Comparison of ENCODE assay signal across 30 mouse cellular contexts in the genomic region with DNA sequence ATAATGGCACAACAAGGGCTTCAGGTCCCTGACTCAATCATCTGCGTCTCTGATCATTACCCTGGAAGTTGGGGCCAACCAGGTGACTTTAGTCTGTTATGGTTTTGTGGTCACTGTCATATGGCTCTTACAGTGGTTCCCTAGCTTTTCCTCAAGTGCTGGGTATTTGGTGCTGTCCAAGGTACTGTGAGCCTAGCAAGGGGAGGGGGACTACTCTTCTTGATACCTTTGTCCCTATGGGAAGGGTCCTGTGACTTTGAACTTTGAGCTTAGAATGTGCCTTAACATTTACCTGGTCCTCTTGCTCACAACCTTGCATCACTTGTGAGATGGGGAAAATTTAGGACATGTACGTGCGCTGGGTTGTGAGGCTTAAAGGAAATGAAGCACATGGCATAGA. TPM values are rescaled to one million over a fixed set of nuclear protein-coding genes. Genes with fewer than 3 reads are reported as not detected.
DNase-seq lines count a peak whose midpoint lies in the region; ATAC-seq lines count a peak whose summit lies in the region.
"Had no signal": no experiment of that assay in that cellular context is flagged by ENCODE, and none has a peak within 500 bp of the region (broad histone marks: within the 10 kb centered on the region; RNA-seq: fewer than 3 reads in every experiment).

No protein-coding gene starts in this region.

- WGBS in limb, embryonic 11.5 days = 58% methylated on average over 3 of the region's 3 CpGs
- 68% methylated on average over 3 of the region's 3 CpGs for WGBS in limb, embryonic 10.5 days
- 56% methylated on average over 3 of the region's 3 CpGs for WGBS in embryonic facial prominence, embryonic 11.5 days
- 66% methylated on average over 3 of the region's 3 CpGs for WGBS in forebrain, embryonic 14.5 days

- H3K9me3 ChIP-seq in limb, embryonic 11.5 days (ENCODE audit: control insufficient read depth, low read length) = no peaks in the 10 kb centered on the region
- H3K9me3 ChIP-seq in limb, embryonic 10.5 days (replicated peaks) = no peaks in the 10 kb centered on the region
- H3K9me3 ChIP-seq in embryonic facial prominence, embryonic 11.5 days (replicated peaks; ENCODE audit: control insufficient read depth, low read length) = no peaks in the 10 kb centered on the region
- no peaks in the 10 kb centered on the region for H3K9me3 ChIP-seq in forebrain, embryonic 14.5 days (replicated peaks; ENCODE audit: control insufficient read depth, low read length)
- H3K9me3 ChIP-seq: embryonic facial prominence, embryonic 15.5 days; forebrain, embryonic 15.5 days; heart, embryonic 10.5 days; heart, embryonic 13.5 days; hindbrain, embryonic 12.5 days had no signal

- H3K4me3 ChIP-seq in limb, embryonic 11.5 days (ENCODE audit: low read depth, low read length) = no peak overlapping the region
- no peak overlapping the region for H3K4me3 ChIP-seq in limb, embryonic 10.5 days
- no peak overlapping the region for H3K4me3 ChIP-seq in embryonic facial prominence, embryonic 11.5 days (ENCODE audit: low read depth, low read length)
- no peak overlapping the region for H3K4me3 ChIP-seq in forebrain, embryonic 14.5 days (ENCODE audit: low read depth, low read length)
- H3K4me3 ChIP-seq: embryonic facial prominence, embryonic 15.5 days; forebrain, embryonic 15.5 days; heart, adult 2 months; heart, embryonic 10.5 days; heart, embryonic 13.5 days; hindbrain, embryonic 12.5 days had no signal

- peak; percentile 61 for DNase-seq in embryo, embryonic 10 days (ENCODE audit: low spot score)
- DNase-seq in embryo, embryonic 9.5 days (ENCODE audit: extremely low spot score) = no peak
- peak; percentile 43 for DNase-seq in limb, embryonic 11.5 days (ENCODE audit: low spot score)
- no peak for DNase-seq in limb, embryonic 10.5 days (ENCODE audit: low spot score)
- DNase-seq in embryo, embryonic 10.5 days (ENCODE audit: low spot score) = peak; percentile 47
- peak; percentile 62 for DNase-seq in embryonic facial prominence, embryonic 11.5 days (ENCODE audit: low spot score)
- DNase-seq in heart, adult 18-20 months = no peak
- DNase-seq in forebrain, embryonic 14.5 days (ENCODE audit: low spot score) = no peak
- DNase-seq: adrenal gland, postnatal 10 days; adrenal gland, postnatal 36 days; cerebellum, adult 18-20 months; cerebellum, adult 9-10 months; cerebellum, postnatal 14 days; gastrocnemius, postnatal 25 days; heart, adult 2 months; heart, postnatal 14 days; heart, postnatal 4 days; kidney, adult 2 months had no signal

- no peaks in the 10 kb centered on the region for H3K27me3 ChIP-seq in limb, embryonic 11.5 days (ENCODE audit: control insufficient read depth, insufficient read depth, low read length)
- no peaks in the 10 kb centered on the region for H3K27me3 ChIP-seq in limb, embryonic 10.5 days (ENCODE audit: low read depth, poor library complexity, severe bottlenecking)
- no peaks in the 10 kb centered on the region for H3K27me3 ChIP-seq in embryonic facial prominence, embryonic 11.5 days (ENCODE audit: control insufficient read depth, insufficient read depth, low read length)
- H3K27me3 ChIP-seq in forebrain, embryonic 14.5 days (replicated peaks; ENCODE audit: control insufficient read depth, insufficient read depth, low read length) = no peaks in the 10 kb centered on the region
- H3K27me3 ChIP-seq: CH12.LX; embryonic facial prominence, embryonic 15.5 days; forebrain, embryonic 15.5 days; hindbrain, embryonic 12.5 days had no signal

- no peak for ATAC-seq in limb, embryonic 11.5 days (ENCODE audit: insufficient number of reproducible peaks, low FRiP score, low TSS enrichment, low read depth)
- ATAC-seq in embryonic facial prominence, embryonic 11.5 days (replicated peaks; ENCODE audit: insufficient number of reproducible peaks, low FRiP score, low TSS enrichment, low read depth) = no peak
- no peak for ATAC-seq in forebrain, embryonic 14.5 days
- ATAC-seq: activated CD4-positive, CD25-positive, alpha-beta regulatory T cell, adult 4 months; forebrain, embryonic 15.5 days; hindbrain, embryonic 16.5 days; intestine, embryonic 16.5 days had no signal

- no peak overlapping the region for H3K9ac ChIP-seq in limb, embryonic 11.5 days (ENCODE audit: low read length)
- no peak overlapping the region for H3K9ac ChIP-seq in embryonic facial prominence, embryonic 11.5 days (replicated peaks; ENCODE audit: low read length)
- H3K9ac ChIP-seq in forebrain, embryonic 14.5 days (ENCODE audit: low read length) = no peak overlapping the region
- H3K9ac ChIP-seq: embryonic facial prominence, embryonic 15.5 days; forebrain, embryonic 15.5 days; heart, embryonic 13.5 days; hindbrain, embryonic 12.5 days had no signal

- H3K4me2 ChIP-seq in limb, embryonic 11.5 days (ENCODE audit: low read depth, severe bottlenecking) = no peak overlapping the region
- H3K4me2 ChIP-seq in embryonic facial prominence, embryonic 11.5 days (ENCODE audit: low read depth, low read length) = no peak overlapping the region
- H3K4me2 ChIP-seq in forebrain, embryonic 14.5 days (ENCODE audit: low read length) = no peak overlapping the region
- H3K4me2 ChIP-seq: embryonic facial prominence, embryonic 15.5 days; forebrain, embryonic 15.5 days; heart, embryonic 13.5 days; hindbrain, embryonic 12.5 days had no signal

- no peaks in the 10 kb centered on the region for H3K4me1 ChIP-seq in limb, embryonic 11.5 days (ENCODE audit: control insufficient read depth, insufficient read depth, low read length)
- H3K4me1 ChIP-seq in limb, embryonic 10.5 days = no peaks in the 10 kb centered on the region
- H3K4me1 ChIP-seq in embryonic facial prominence, embryonic 11.5 days (ENCODE audit: control insufficient read depth, insufficient read depth, low read length) = no peaks in the 10 kb centered on the region
- H3K4me1 ChIP-seq in forebrain, embryonic 14.5 days (ENCODE audit: control insufficient read depth, insufficient read depth, low read length) = no peaks in the 10 kb centered on the region
- H3K4me1 ChIP-seq: embryonic facial prominence, embryonic 15.5 days; forebrain, embryonic 15.5 days; heart, embryonic 10.5 days; heart, embryonic 13.5 days; hindbrain, embryonic 12.5 days had no signal

- no peak overlapping the region for H3K27ac ChIP-seq in limb, embryonic 11.5 days (replicated peaks; ENCODE audit: low read depth, low read length)
- no peak overlapping the region for H3K27ac ChIP-seq in limb, embryonic 10.5 days
- H3K27ac ChIP-seq in embryonic facial prominence, embryonic 11.5 days (replicated peaks; ENCODE audit: low read depth, low read length) = no peak overlapping the region
- no peak overlapping the region for H3K27ac ChIP-seq in forebrain, embryonic 14.5 days (ENCODE audit: low read depth, low read length)
- H3K27ac ChIP-seq: embryonic facial prominence, embryonic 15.5 days; forebrain, embryonic 15.5 days; heart, adult 2 months; heart, embryonic 10.5 days; heart, embryonic 13.5 days; hindbrain, embryonic 12.5 days had no signal

- no peaks in the 10 kb centered on the region for H3K36me3 ChIP-seq in limb, embryonic 11.5 days (ENCODE audit: control insufficient read depth, insufficient read depth, low read length)
- H3K36me3 ChIP-seq in limb, embryonic 10.5 days = no peaks in the 10 kb centered on the region
- no peaks in the 10 kb centered on the region for H3K36me3 ChIP-seq in embryonic facial prominence, embryonic 11.5 days (replicated peaks; ENCODE audit: control insufficient read depth, insufficient read depth, low read depth, low read length)
- no peaks in the 10 kb centered on the region for H3K36me3 ChIP-seq in forebrain, embryonic 14.5 days (ENCODE audit: control insufficient read depth, insufficient read depth, low read length)
- H3K36me3 ChIP-seq: embryonic facial prominence, embryonic 15.5 days; forebrain, embryonic 15.5 days; heart, embryonic 10.5 days; heart, embryonic 13.5 days; hindbrain, embryonic 12.5 days had no signal

RNA-seq across cellular contexts. Expression of a gene that starts 13.3 kb away (rescaled TPM):
- not detected in 2 replicates for polyA plus RNA-seq in limb, embryonic 11.5 days (2014; fragmentation: Nextera tagmentation; extraction: Ambion mirVana)
- 0.39 and 0.72 TPM in 2 replicates for polyA plus RNA-seq in limb, embryonic 10.5 days (2016; fragmentation: Nextera tagmentation; extraction: Ambion mirVana)
- polyA plus RNA-seq in embryonic facial prominence, embryonic 11.5 days (2014; fragmentation: Nextera tagmentation; extraction: Ambion mirVana) = 0.98 and 1.6 TPM in 2 replicates
- not detected for total RNA-seq in heart, adult 18-20 months (2021)
- polyA plus RNA-seq in forebrain, embryonic 14.5 days (2014; fragmentation: Nextera tagmentation; extraction: Ambion mirVana) = not detected in 2 replicates
- total RNA-seq: adrenal gland, postnatal 10 days; adrenal gland, postnatal 36 days; gastrocnemius, adult 8-10 months; gastrocnemius, postnatal 25 days; heart, adult 2 months; heart, postnatal 14 days; heart, postnatal 4 days; MEL had no signal
- polyA plus RNA-seq: activated CD4-positive, CD25-positive, alpha-beta regulatory T cell, adult 4 months; heart, adult 2 months; heart, embryonic 16.5 days had no signal

Comparison
In these comparisons a context has a peak if more than half of its experiments do, and no peak if none do; other contexts are left out.
1. DNase-seq: peak in embryo, embryonic 10 days (single experiment), limb, embryonic 11.5 days (single experiment), embryo, embryonic 10.5 days (single experiment) and embryonic facial prominence, embryonic 11.5 days (single experiment); none in embryo, embryonic 9.5 days (single experiment), limb, embryonic 10.5 days (single experiment), heart, adult 18-20 months (0 of 2) and forebrain, embryonic 14.5 days (single experiment).